Mouse (Mus musculus): Measurements from ENCODE around the gene Naa35. TPM values are rescaled to one million over a fixed set of nuclear protein-coding genes. Genes with fewer than 3 reads are reported as not detected.

Gene Naa35
- polyA plus RNA-seq (2012; rRNA removed) = 42.8 and 46.5 TPM in 2 replicates

- TF ChIP-seq CTCF (IDR thresholded peaks at IDR 0.05; ENCODE audit: control insufficient read depth, insufficient read depth, insufficient replicate concordance, low read depth, low read length) (no peak), POLR2A (IDR thresholded peaks at IDR 0.05; ENCODE audit: control insufficient read depth, low read depth, low read length) (peak; percentile 61)
- Histone ChIP-seq H3K27me3 (ENCODE audit: control insufficient read depth, insufficient read depth, low read length) (no peaks in the 10 kb centered on the region), H3K36me3 (ENCODE audit: control insufficient read depth, insufficient read depth, low read length) (peaks cover 2% of the 10 kb centered on the region; the same call in 1 of the 2 replicates), H3K27ac (ENCODE audit: control insufficient read depth, insufficient read depth, low read depth, low read length) (peak within 1 kb of the TSS; percentile 93), H3K4me1 (ENCODE audit: control insufficient read depth, insufficient read depth, low read length) (peaks cover 8% of the 10 kb centered on the region), H3K4me3 (ENCODE audit: control insufficient read depth, low read depth, low read length) (peak within 1 kb of the TSS; percentile 98)
Measured at GRCm38 (mm10) chr13:59584947-59585647, at the start of gene Naa35, which contains the start of gene Agtpbp1. Gene Naa35, plus strand, starts transcription at chr13:59585259. Gene Agtpbp1, minus strand, starts transcription at chr13:59585227.

GRCm38 (mm10) chr13:59535746-59536145, 49.3 kb upstream of the Naa35 start:
- Histone ChIP-seq H3K4me1 (ENCODE audit: control insufficient read depth, insufficient read depth, low read length) (no peaks in the 10 kb centered on the region), H3K36me3 (ENCODE audit: control insufficient read depth, insufficient read depth, low read length) (no peaks in the 10 kb centered on the region; the same call in none of the 2 replicates), H3K27ac (ENCODE audit: control insufficient read depth, insufficient read depth, low read depth, low read length) (no peak overlapping the region), H3K27me3 (ENCODE audit: control insufficient read depth, insufficient read depth, low read length) (no peaks in the 10 kb centered on the region), H3K4me3 (ENCODE audit: control insufficient read depth, low read depth, low read length) (no peak overlapping the region)
- TF ChIP-seq POLR2A (IDR thresholded peaks at IDR 0.05; ENCODE audit: control insufficient read depth, low read depth, low read length) = no peak
- TF ChIP-seq CTCF (IDR thresholded peaks at IDR 0.05; ENCODE audit: control insufficient read depth, insufficient read depth, insufficient replicate concordance, low read depth, low read length) = no peak

GRCm38 (mm10) chr13:59536631-59537030, 48.4 kb upstream of the Naa35 start:
- Histone ChIP-seq H3K36me3 (ENCODE audit: control insufficient read depth, insufficient read depth, low read length) (no peaks in the 10 kb centered on the region; the same call in 1 of the 2 replicates), H3K4me3 (ENCODE audit: control insufficient read depth, low read depth, low read length) (no peak overlapping the region), H3K27ac (ENCODE audit: control insufficient read depth, insufficient read depth, low read depth, low read length) (no peak overlapping the region), H3K27me3 (ENCODE audit: control insufficient read depth, insufficient read depth, low read length) (no peaks in the 10 kb centered on the region), H3K4me1 (ENCODE audit: control insufficient read depth, insufficient read depth, low read length) (no peaks in the 10 kb centered on the region)
- TF ChIP-seq POLR2A (IDR thresholded peaks at IDR 0.05; ENCODE audit: control insufficient read depth, low read depth, low read length) (no peak), CTCF (IDR thresholded peaks at IDR 0.05; ENCODE audit: control insufficient read depth, insufficient read depth, insufficient replicate concordance, low read depth, low read length) (no peak)

GRCm38 (mm10) chr13:59538661-59539060, 46.4 kb upstream of the Naa35 start:
- H3K36me3 ChIP-seq (ENCODE audit: control insufficient read depth, insufficient read depth, low read length) = no peaks in the 10 kb centered on the region; the same call in 1 of the 2 replicates
- TF ChIP-seq CTCF (IDR thresholded peaks at IDR 0.05; ENCODE audit: control insufficient read depth, insufficient read depth, insufficient replicate concordance, low read depth, low read length) (no peak), POLR2A (IDR thresholded peaks at IDR 0.05; ENCODE audit: control insufficient read depth, low read depth, low read length) (no peak)
- H3K4me3 ChIP-seq (ENCODE audit: control insufficient read depth, low read depth, low read length) = no peak overlapping the region
- H3K27me3 ChIP-seq (ENCODE audit: control insufficient read depth, insufficient read depth, low read length) = no peaks in the 10 kb centered on the region
- no peaks in the 10 kb centered on the region for H3K4me1 ChIP-seq (ENCODE audit: control insufficient read depth, insufficient read depth, low read length)
- H3K27ac ChIP-seq (ENCODE audit: control insufficient read depth, insufficient read depth, low read depth, low read length) = no peak overlapping the region

- Histone ChIP-seq H3K36me3 (ENCODE audit: control insufficient read depth, insufficient read depth, low read length) (no peaks in the 10 kb centered on the region; the same call in 1 of the 2 replicates), H3K4me3 (ENCODE audit: control insufficient read depth, low read depth, low read length) (no peak overlapping the region), H3K27me3 (ENCODE audit: control insufficient read depth, insufficient read depth, low read length) (no peaks in the 10 kb centered on the region), H3K27ac (ENCODE audit: control insufficient read depth, insufficient read depth, low read depth, low read length) (no peak overlapping the region), H3K4me1 (ENCODE audit: control insufficient read depth, insufficient read depth, low read length) (no peaks in the 10 kb centered on the region)
- TF ChIP-seq POLR2A (IDR thresholded peaks at IDR 0.05; ENCODE audit: control insufficient read depth, low read depth, low read length) = no peak
- no peak for TF ChIP-seq CTCF (IDR thresholded peaks at IDR 0.05; ENCODE audit: control insufficient read depth, insufficient read depth, insufficient replicate concordance, low read depth, low read length)
Measured at GRCm38 (mm10) chr13:59540030-59540429, 45.0 kb upstream of the Naa35 start.

GRCm38 (mm10) chr13:59542411-59542810, 42.6 kb upstream of the Naa35 start:
- Histone ChIP-seq H3K36me3 (ENCODE audit: control insufficient read depth, insufficient read depth, low read length) (no peaks in the 10 kb centered on the region; the same call in 1 of the 2 replicates), H3K4me1 (ENCODE audit: control insufficient read depth, insufficient read depth, low read length) (no peaks in the 10 kb centered on the region), H3K4me3 (ENCODE audit: control insufficient read depth, low read depth, low read length) (no peak overlapping the region), H3K27me3 (ENCODE audit: control insufficient read depth, insufficient read depth, low read length) (no peaks in the 10 kb centered on the region), H3K27ac (ENCODE audit: control insufficient read depth, insufficient read depth, low read depth, low read length) (no peak overlapping the region)
- no peak for TF ChIP-seq POLR2A (IDR thresholded peaks at IDR 0.05; ENCODE audit: control insufficient read depth, low read depth, low read length)
- no peak for TF ChIP-seq CTCF (IDR thresholded peaks at IDR 0.05; ENCODE audit: control insufficient read depth, insufficient read depth, insufficient replicate concordance, low read depth, low read length)

GRCm38 (mm10) chr13:59547091-59547490, 38.0 kb upstream of the Naa35 start:
- H3K4me1 ChIP-seq (ENCODE audit: control insufficient read depth, insufficient read depth, low read length) = no peaks in the 10 kb centered on the region; the same call in 1 of the 2 replicates
- no peaks in the 10 kb centered on the region for H3K36me3 ChIP-seq (ENCODE audit: control insufficient read depth, insufficient read depth, low read length)
- TF ChIP-seq CTCF (IDR thresholded peaks at IDR 0.05; ENCODE audit: control insufficient read depth, insufficient read depth, insufficient replicate concordance, low read depth, low read length) (no peak), POLR2A (IDR thresholded peaks at IDR 0.05; ENCODE audit: control insufficient read depth, low read depth, low read length) (no peak)
- no peak overlapping the region for H3K4me3 ChIP-seq (ENCODE audit: control insufficient read depth, low read depth, low read length)
- H3K27me3 ChIP-seq (ENCODE audit: control insufficient read depth, insufficient read depth, low read length) = no peaks in the 10 kb centered on the region
- H3K27ac ChIP-seq (ENCODE audit: control insufficient read depth, insufficient read depth, low read depth, low read length) = no peak overlapping the region
